Mouse (Mus musculus): Measurements from ENCODE around the gene Eif3b. TPM values are rescaled to one million over a fixed set of nuclear protein-coding genes. Genes with fewer than 3 reads are reported as not detected.

Eif3b gene
- total RNA-seq, 2 experiments from 2014 or later: 89.2 to 95.6 TPM

DNA sequence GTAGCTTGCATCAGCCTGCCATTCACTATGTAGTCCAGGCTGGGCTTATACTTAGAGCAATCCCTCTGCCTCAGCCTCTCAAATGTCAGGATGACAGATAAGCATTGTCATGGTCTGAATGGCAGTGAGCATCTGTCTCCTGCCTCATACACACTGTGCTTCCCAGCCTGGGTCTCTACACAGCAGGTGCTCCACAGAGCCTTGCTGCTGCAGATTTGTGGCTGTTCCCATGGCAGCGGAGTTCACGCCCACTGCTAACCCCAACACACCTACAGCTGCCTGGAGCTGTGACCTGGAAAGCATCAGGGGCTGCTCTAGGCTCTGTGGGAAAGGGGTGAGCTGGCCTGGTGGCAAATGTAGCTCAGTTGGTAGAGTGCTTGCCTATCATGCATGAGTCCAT is 45.8 kb downstream of the Eif3b start:
- no peak for DNase-seq (ENCODE audit: extremely low spot score in 1 of 2, low spot score in 1 of 2)

DNA sequence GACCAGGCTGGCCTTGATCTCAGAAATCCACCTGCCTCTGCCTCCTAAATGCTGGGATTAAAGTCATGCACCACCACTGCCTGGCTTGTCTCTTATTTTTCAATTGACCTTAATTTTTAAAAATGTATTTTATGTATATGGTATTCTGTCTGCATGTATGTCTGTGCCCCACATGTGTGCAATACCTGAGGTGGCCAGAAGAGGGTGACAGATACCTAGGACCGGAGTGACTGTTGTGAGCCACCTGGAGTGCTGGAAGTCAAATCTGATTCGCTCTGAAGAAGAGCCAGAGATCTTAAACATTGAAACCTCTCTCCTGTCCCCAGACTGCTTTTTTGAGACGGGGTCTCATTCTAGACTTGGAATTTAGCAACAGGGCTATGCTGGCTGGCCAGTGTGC is 53.2 kb downstream of the Eif3b start:
- no peak for DNase-seq (ENCODE audit: extremely low spot score in 1 of 2, low spot score in 1 of 2)

DNA sequence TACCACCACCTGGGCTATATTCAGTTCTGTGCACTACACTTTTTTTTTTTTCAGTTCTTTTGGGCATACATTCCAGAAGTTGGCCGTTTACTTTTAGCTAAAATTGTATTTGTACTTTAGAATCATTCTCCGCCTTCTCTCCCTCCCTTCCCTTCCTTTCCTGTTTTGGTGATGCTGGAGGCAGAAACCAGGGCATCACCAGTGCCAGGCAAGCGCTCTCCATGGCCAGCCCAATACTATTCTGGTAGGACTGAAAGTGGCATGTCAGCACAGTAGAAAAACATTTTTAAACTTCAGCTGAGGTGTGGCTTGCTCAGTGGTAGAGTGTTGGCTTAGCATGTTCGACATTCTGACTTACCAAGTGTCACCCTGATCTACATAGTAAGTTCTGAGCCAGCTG is 62.3 kb downstream of the Eif3b start:
- DNase-seq (ENCODE audit: extremely low spot score in 1 of 2, low spot score in 1 of 2): no peak

DNA sequence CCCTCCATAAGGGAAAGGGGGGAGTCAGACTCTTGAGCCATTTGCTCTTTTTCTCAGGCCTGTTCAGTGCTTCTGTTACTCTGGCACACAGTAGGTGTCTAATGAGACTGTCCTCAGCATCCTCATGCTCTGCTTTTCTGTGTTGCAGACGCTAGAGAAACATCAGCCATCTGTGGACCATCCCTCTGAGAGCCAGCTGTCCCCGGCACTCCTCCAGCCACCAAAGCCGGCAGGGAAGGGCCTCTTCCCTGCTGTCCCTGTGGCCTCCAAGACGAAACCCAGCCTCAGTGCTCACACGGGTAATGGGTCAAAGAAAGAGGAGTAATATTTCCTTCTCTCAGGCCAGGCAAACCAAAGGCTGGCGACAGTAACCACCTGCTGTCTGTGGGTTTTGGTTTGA is 72.0 kb downstream of the Eif3b start:
- no peak for DNase-seq (ENCODE audit: extremely low spot score in 1 of 2, low spot score in 1 of 2)

DNA sequence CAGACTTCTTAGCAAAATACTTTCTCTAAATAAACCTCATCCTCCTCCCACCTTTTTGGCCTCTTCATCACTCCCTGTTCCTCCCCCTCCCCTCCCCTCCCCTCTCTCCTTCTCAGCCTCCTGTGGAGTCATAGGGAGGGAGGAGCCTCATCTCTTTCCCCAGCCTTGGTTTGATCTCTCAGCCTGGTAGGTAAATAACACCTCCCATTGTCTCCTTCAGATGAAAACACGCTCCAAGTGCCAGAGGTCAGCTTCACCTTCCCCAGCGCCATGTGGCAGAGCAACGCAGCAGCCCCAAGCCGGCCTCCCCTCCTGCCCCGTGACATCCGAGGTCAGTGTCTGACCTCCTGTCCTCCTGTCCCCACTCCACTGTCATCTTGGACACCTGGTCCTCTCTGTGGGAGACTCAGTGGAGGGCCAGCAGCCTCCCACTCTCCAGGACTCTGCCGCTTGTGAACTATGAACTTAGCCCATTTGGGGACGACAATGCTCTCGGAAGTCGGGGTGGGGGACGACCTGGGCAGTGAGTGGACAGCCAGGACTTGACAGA is 73.6 kb downstream of the Eif3b start:
- no peak for DNase-seq (ENCODE audit: extremely low spot score in 1 of 2, low spot score in 1 of 2)

Small RNAs within 50 kb of the gene (microRNA-seq; reads per million reads assigned to microRNA genes)
- 0.20 to 0.92 reads per million in 2 experiments for gene Mir7038

Other genes with a start within 250 kb of the Eif3b start
- gene Mad1l1, start 97.8 kb upstream of the Eif3b start, total RNA-seq (2021): 10 to 100 TPM; 17.6 to 18.6 TPM
- gene Nudt1, start 97.7 kb upstream of the Eif3b start, total RNA-seq (2021): 1 to 10 TPM; 3.7 to 6.5 TPM
- gene Mrm2, start 87.4 kb upstream of the Eif3b start, total RNA-seq (2021): 1 to 10 TPM; 8.5 to 9.8 TPM
- gene Snx8, start 30.1 kb upstream of the Eif3b start, total RNA-seq (2021): 10 to 100 TPM; 11.9 to 13.1 TPM
- not detected for gene Gm4869, start 26.3 kb downstream of the Eif3b start, total RNA-seq (2021)
- 10 to 100 TPM; 18.8 to 19.5 TPM for gene Chst12, start 86.2 kb downstream of the Eif3b start, total RNA-seq (2021)
- gene Grifin, start 145.7 kb downstream of the Eif3b start, total RNA-seq (2021): not detected
- gene Lfng, start 188.0 kb downstream of the Eif3b start, total RNA-seq (2021): 10 to 100 TPM; 20.0 to 29.8 TPM
- gene Ttyh3, start 229.7 kb downstream of the Eif3b start, total RNA-seq (2021): 100 to 1,000 TPM; 247 to 262 TPM

Measured in layer of hippocampus, postnatal 25 days (tissue).